Comparison of ENCODE assay signal across 23 mouse cellular contexts in the genomic region with DNA sequence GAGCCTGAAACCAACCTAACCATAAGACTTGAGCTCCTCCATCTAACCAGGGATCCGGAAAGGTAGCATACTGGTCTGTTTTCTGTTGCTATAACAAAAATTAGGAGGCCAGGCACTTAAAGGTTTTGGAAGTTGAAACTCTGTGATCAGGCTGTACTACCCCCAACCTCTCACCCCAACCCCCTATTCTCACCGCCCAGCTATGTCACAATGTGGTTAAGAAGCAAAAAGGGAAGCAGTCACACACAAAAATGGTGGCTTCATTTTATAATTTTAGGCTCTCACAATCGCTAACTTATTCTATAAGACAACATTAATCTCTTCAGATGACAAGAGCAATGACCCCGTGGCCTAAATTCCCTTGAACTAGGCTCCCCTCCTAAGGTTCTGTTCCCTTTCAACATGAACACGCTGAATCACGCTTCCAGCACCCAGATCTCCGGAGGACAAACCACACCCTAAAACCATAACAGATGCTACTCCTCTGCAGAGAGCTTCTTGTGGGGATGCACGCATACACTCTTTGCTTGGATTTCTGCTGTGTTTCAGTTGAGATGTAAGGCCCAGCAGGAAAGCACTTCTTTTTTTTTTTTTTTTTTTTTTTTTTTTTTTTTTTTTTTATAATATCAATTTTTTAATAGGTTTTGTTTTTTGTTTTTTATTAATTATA. TPM values are rescaled to one million over a fixed set of nuclear protein-coding genes. Genes with fewer than 3 reads are reported as not detected.
DNase-seq lines count a peak whose midpoint lies in the region; ATAC-seq and TF ChIP-seq lines count a peak whose summit lies in the region.
"Had no signal": no experiment of that assay in that cellular context is flagged by ENCODE, and none has a peak within 500 bp of the region (broad histone marks: within the 10 kb centered on the region; RNA-seq: fewer than 3 reads in every experiment).

No protein-coding gene starts in this region.

- H3K9ac ChIP-seq in CH12.LX (ENCODE audit: insufficient read depth, low read depth), result no peak overlapping the region
- H3K9ac ChIP-seq: heart, embryonic 12.5 days; hindbrain, embryonic 13.5 days; lung, embryonic 14.5 days; midbrain, embryonic 13.5 days; neural tube, embryonic 15.5 days; stomach, embryonic 15.5 days had no signal

- no peaks in the 10 kb centered on the region for H3K4me1 ChIP-seq in CH12.LX (ENCODE audit: control insufficient read depth in 1 of 2, insufficient read depth in 2 of 2)
- H3K4me1 ChIP-seq: heart, embryonic 12.5 days; neural tube, embryonic 15.5 days; stomach, embryonic 15.5 days had no signal

- H3K36me3 ChIP-seq in CH12.LX (replicated peaks in 1 of 2; ENCODE audit: control insufficient read depth in 1 of 2, insufficient read depth in 1 of 2, low read length in 1 of 2), result no peaks in the 10 kb centered on the region
- H3K36me3 ChIP-seq: heart, embryonic 12.5 days; hindbrain, embryonic 13.5 days; midbrain, embryonic 13.5 days; neural tube, embryonic 15.5 days; stomach, embryonic 15.5 days had no signal

- TF ChIP-seq POLR2A in CH12.LX (IDR thresholded peaks at IDR 0.05; ENCODE audit: low read depth, low read length), result no peak

- no peaks in the 10 kb centered on the region for H3K27me3 ChIP-seq in CH12.LX (replicated peaks)
- H3K27me3 ChIP-seq: heart, embryonic 12.5 days; hindbrain, embryonic 13.5 days; midbrain, embryonic 13.5 days; neural tube, embryonic 15.5 days; stomach, embryonic 15.5 days had no signal

- dilution Hi-C loops in CH12.LX (cut with MboI; ENCODE audit: extremely low pct_ligation_motif_present, extremely low pct_unique_long_range_greater_than_20kb, low sequenced_read_pairs), result no loop called here

- peak; percentile 34 for DNase-seq in 3T3-L1 (ENCODE audit: low read depth, low spot score)
- DNase-seq in CH12.LX (ENCODE audit: extremely low read depth), result no peak
- peak; percentile 49 for DNase-seq in c-Kit-negative CD71-positive TER-119-positive erythroid progenitor cells, embryonic 14.5 days (ENCODE audit: low read depth, low spot score)
- no peak for DNase-seq in layer of hippocampus, adult 2 months (ENCODE audit: low spot score in 2 of 2)
- no peak for DNase-seq in kidney, postnatal 14 days
- no peak for DNase-seq in cerebellum, adult 11 months
- no peak for DNase-seq in left cerebral cortex, postnatal 14 days (ENCODE audit: low spot score in 2 of 2)
- DNase-seq: adrenal gland, adult 2 months; cerebellum, adult 18-20 months; cerebellum, postnatal 25 days; heart, postnatal 14 days; kidney, adult 8-10 months; kidney, postnatal 4 days; lung, embryonic 14.5 days; lung, postnatal 36 days; spleen, adult 18-20 months had no signal

- TF ChIP-seq EP300 in CH12.LX (IDR thresholded peaks at IDR 0.05; ENCODE audit: low read length), result no peak

- no peak overlapping the region for H3K27ac ChIP-seq in CH12.LX (ENCODE audit: insufficient read depth, low read depth)
- no peak overlapping the region for H3K27ac ChIP-seq in layer of hippocampus, adult 2 months
- H3K27ac ChIP-seq: hindbrain, embryonic 13.5 days; midbrain, embryonic 13.5 days; neural tube, embryonic 15.5 days; stomach, embryonic 15.5 days had no signal

- no peaks in the 10 kb centered on the region for H3K9me3 ChIP-seq in CH12.LX (replicated peaks; ENCODE audit: low read length)
- H3K9me3 ChIP-seq: heart, embryonic 12.5 days; hindbrain, embryonic 13.5 days; midbrain, embryonic 13.5 days; neural tube, embryonic 15.5 days; stomach, embryonic 15.5 days had no signal

- no peak overlapping the region for H3K4me3 ChIP-seq in CH12.LX (replicated peaks in 1 of 3; ENCODE audit: low read depth in 2 of 3, low read length in 2 of 3, poor library complexity in 1 of 3)
- H3K4me3 ChIP-seq in layer of hippocampus, adult 2 months, result no peak overlapping the region
- H3K4me3 ChIP-seq: heart, embryonic 12.5 days; hindbrain, embryonic 13.5 days; midbrain, embryonic 13.5 days; neural tube, embryonic 15.5 days; stomach, embryonic 15.5 days had no signal

- TF ChIP-seq RAD21 in CH12.LX (IDR thresholded peaks at IDR 0.05; ENCODE audit: low read depth, low read length), result no peak

- TF ChIP-seq CTCF in CH12.LX (conservative IDR thresholded peaks at IDR 0.05 in 1 of 2, IDR thresholded peaks at IDR 0.05 in 1 of 2; ENCODE audit: low read depth in 2 of 2, low read length in 2 of 2), result no peak
- TF ChIP-seq CTCF in layer of hippocampus, adult 2 months (conservative IDR thresholded peaks at IDR 0.05), result no peak

- intact Hi-C loops in left cerebral cortex, postnatal 14 days (cut with DNase I), result no loop called here

- in situ Hi-C loops in CH12.LX (cut with MboI; ENCODE audit: low pct_ligation_motif_present, low pct_unique_long_range_greater_than_20kb, low sequenced_read_pairs), result no loop called here

- H3K4me2 ChIP-seq in CH12.LX (ENCODE audit: insufficient read depth, low read depth, poor library complexity, severe bottlenecking), result no peak overlapping the region
- H3K4me2 ChIP-seq: heart, embryonic 12.5 days; hindbrain, embryonic 13.5 days; lung, embryonic 14.5 days; midbrain, embryonic 13.5 days; neural tube, embryonic 15.5 days; stomach, embryonic 15.5 days had no signal

- peak; percentile 92 for ATAC-seq in megakaryocyte progenitor cell, adult 5-6 weeks (replicated peaks; ENCODE audit: poor library complexity)
- ATAC-seq: inflammation-experienced regulatory T-cells, adult 6 months; midbrain, embryonic 13.5 days had no signal

- no peaks in the 10 kb centered on the region for H3K79me2 ChIP-seq in CH12.LX (replicated peaks; ENCODE audit: control insufficient read depth, extremely low read depth, insufficient read depth, poor library complexity, severe bottlenecking)

TF ChIP-seq in CH12.LX, 34 proteins besides CTCF, POLR2A, EP300 and RAD21:
- TF ChIP-seq NRF1 (IDR thresholded peaks at IDR 0.05; ENCODE audit: low read depth, low read length) (no peak), USF1 (IDR thresholded peaks at IDR 0.05; ENCODE audit: low read depth, low read length) (no peak), ZNF384 (IDR thresholded peaks at IDR 0.05; ENCODE audit: low read depth, low read length) (peak; percentile 34; the same call in 1 of the 2 replicates), NELFE (IDR thresholded peaks at IDR 0.05; ENCODE audit: low read depth, low read length) (no peak), CHD1 (IDR thresholded peaks at IDR 0.05; ENCODE audit: low read depth, low read length) (no peak)

RNA-seq across cellular contexts. Expression of a gene that starts 41.0 kb away (rescaled TPM):
- total RNA-seq in CH12.LX (2012; rRNA removed), result 3.5 and 4.0 TPM in 2 replicates
- 5.5 and 7.3 TPM in 2 replicates for total RNA-seq in CH12.LX (2014; rRNA removed)
- polyA plus RNA-seq in CH12.LX (2012; ENCODE audit: insufficient read length, low read depth), result 5.7 and 6.2 TPM in 2 replicates
- 8.4 and 8.8 TPM in 2 replicates for total RNA-seq in megakaryocyte progenitor cell, adult 5-6 weeks (2015)
- 9.8 and 11.2 TPM in 2 replicates for total RNA-seq in megakaryocyte progenitor cell, adult 5-6 weeks (2017)
- 100 to 1,000 TPM; 108 to 111 TPM for total RNA-seq in layer of hippocampus, adult 2 months (2021)
- 100 to 1,000 TPM; 143 to 171 TPM for total RNA-seq in left cerebral cortex, postnatal 14 days (2021)

RNA-seq across cellular contexts. Expression of a gene that starts 46.7 kb away (rescaled TPM):
- total RNA-seq in CH12.LX (2012; rRNA removed) (0.13 and 0.17 TPM in 2 replicates), CH12.LX (2014; rRNA removed) (not detected in 2 replicates)
- polyA plus RNA-seq in CH12.LX (2012; ENCODE audit: insufficient read length, low read depth), result 0.15 and 0.24 TPM in 2 replicates
- total RNA-seq in megakaryocyte progenitor cell, adult 5-6 weeks (2015), result 6.8 and 8.5 TPM in 2 replicates
- total RNA-seq in megakaryocyte progenitor cell, adult 5-6 weeks (2017), result 6.2 and 6.4 TPM in 2 replicates
- 10 to 100 TPM; 10.3 to 11.0 TPM for total RNA-seq in layer of hippocampus, adult 2 months (2021)
- total RNA-seq in left cerebral cortex, postnatal 14 days (2021), result 1 to 10 TPM; 5.3 to 6.4 TPM

Comparison
In these comparisons a context has a peak if more than half of its experiments do, and no peak if none do; other contexts are left out.
1. DNase-seq: peak in 3T3-L1 (single experiment) and c-Kit-negative CD71-positive TER-119-positive erythroid progenitor cells, embryonic 14.5 days (single experiment); none in CH12.LX (single experiment), layer of hippocampus, adult 2 months (0 of 2), kidney, postnatal 14 days (single experiment), cerebellum, adult 11 months (single experiment) and left cerebral cortex, postnatal 14 days (0 of 2).
2. RNA of a gene that starts 41.0 kb away (total RNA-seq): 143 to 171 TPM in left cerebral cortex, postnatal 14 days and 108 to 111 TPM in layer of hippocampus, adult 2 months; 8.4 to 11.2 TPM in megakaryocyte progenitor cell, adult 5-6 weeks and 3.5 to 7.3 TPM in CH12.LX; every median in the first group is over 4 times any median in the second.
3. RNA of a gene that starts 46.7 kb away (total RNA-seq): 10.3 to 11.0 TPM in layer of hippocampus, adult 2 months, 6.2 to 8.5 TPM in megakaryocyte progenitor cell, adult 5-6 weeks and 5.3 to 6.4 TPM in left cerebral cortex, postnatal 14 days; 0.13 to 0.17 TPM in CH12.LX; every median in the first group is over 4 times any median in the second.